Mouse (Mus musculus): Measurements from ENCODE around the gene Cyp17a1. TPM values are rescaled to one million over a fixed set of nuclear protein-coding genes. Genes with fewer than 3 reads are reported as not detected.
A peak's percentile ranks its signal among the peaks of the same experiment; 100 is the strongest.

Cyp17a1 gene
- total and polyA plus RNA-seq, 2 experiments from 2014 or later: not detected

DNA sequence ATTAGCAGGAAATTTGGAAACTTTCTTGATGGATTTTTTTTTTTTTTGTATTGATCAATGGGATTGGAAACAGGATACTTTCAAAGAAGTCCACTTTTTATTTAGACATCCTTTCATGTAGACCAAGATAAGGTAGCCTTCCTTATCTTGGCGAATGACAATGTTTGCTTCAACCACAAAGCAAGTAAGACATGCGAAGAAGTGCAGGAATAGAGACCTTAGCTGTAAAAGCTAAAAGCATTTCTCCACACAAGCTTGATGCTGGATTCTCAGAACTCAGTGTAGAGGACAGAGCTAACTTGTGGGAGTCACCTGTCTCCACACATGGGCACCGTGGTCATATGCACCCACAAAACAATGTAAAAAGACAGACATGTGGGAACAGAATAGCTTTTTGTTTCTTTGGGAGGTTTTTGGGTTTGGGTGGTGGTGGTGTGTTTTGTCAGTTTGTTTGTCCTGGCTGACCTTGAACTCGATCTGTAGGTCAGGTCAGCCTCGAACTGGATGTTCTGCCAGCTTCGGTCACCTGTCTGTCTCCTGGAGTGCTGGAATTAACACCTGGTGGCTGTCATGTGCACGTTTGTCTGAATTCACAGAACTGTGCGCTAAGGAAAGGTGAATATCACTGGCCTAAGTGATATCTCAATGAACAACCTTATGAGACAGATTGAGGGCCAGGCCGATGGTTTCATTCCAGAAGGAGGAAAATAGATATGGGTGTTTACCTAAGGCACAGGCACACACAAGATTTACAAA, 33.7 kb upstream of the Cyp17a1 start:
- H3K4me3 ChIP-seq (ENCODE audit: low read depth, low read length): no peak overlapping the region

DNA sequence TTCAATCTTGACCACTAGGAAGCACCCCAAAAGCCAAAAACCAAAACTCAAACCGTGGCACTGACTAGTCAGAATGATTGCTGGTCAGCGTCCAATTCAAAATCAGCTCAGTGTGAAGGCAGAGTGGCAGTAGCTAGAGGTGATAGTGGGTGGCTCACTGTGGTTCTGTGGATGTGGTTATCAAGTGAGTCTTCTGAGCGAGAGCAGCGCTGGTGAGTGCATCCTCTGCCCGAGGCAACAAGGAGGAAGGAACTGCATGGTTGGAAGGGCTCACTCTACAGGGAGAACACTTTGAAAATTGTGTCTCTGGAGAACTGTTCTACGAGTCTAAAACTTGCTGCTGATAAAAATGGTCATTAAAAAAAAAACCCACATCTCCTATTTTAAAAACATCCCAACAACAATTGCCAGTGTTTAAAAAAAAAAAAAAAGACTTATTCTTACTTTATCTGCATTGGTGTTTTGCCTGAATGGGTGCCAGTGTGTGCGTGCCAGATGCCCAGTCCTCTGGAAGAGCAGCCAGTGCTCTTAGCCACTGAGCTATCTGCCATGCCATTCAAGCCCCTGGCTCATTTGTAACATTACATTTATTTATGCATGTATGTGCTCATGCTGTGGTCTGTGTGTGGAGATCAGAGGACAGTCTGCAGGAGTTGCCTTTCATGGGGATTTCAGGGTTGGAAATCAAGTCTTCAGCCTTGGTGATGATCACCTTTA, 33.0 kb upstream of the Cyp17a1 start:
- no peaks in the 10 kb centered on the region for H3K9me3 ChIP-seq (ENCODE audit: low read length)
- H3K36me3 ChIP-seq (ENCODE audit: insufficient read depth, low read length): no peaks in the 10 kb centered on the region; the same call in 1 of the 2 replicates
- no peak overlapping the region for H3K27ac ChIP-seq (ENCODE audit: low read depth, low read length)
- no peak overlapping the region for H3K4me2 ChIP-seq (ENCODE audit: low read depth, low read length, poor library complexity, severe bottlenecking)
- WGBS: 71% methylated on average over 7 of the region's 7 CpGs
- H3K4me3 ChIP-seq (ENCODE audit: low read depth, low read length): no peak overlapping the region
- DNase-seq (ENCODE audit: low spot score): no peak
- H3K4me1 ChIP-seq (ENCODE audit: insufficient read depth, low read length): no peaks in the 10 kb centered on the region
- no peak overlapping the region for H3K9ac ChIP-seq (replicated peaks; ENCODE audit: low read length, poor library complexity, severe bottlenecking)
- no peaks in the 10 kb centered on the region for H3K27me3 ChIP-seq (ENCODE audit: insufficient read depth, low read length)
- ATAC-seq (ENCODE audit: low FRiP score): no peak
- no peak for TF ChIP-seq CTCF (IDR thresholded peaks at IDR 0.05)

More for the DNA sequence above, 33.7 kb upstream of the Cyp17a1 start:
- Histone ChIP-seq H3K36me3 (ENCODE audit: insufficient read depth, low read length) (no peaks in the 10 kb centered on the region; the same call in 1 of the 2 replicates), H3K27ac (ENCODE audit: low read depth, low read length) (no peak overlapping the region), H3K9ac (replicated peaks; ENCODE audit: low read length, poor library complexity, severe bottlenecking) (no peak overlapping the region), H3K27me3 (ENCODE audit: insufficient read depth, low read length) (no peaks in the 10 kb centered on the region), H3K9me3 (ENCODE audit: low read length) (no peaks in the 10 kb centered on the region), H3K4me1 (ENCODE audit: insufficient read depth, low read length) (no peaks in the 10 kb centered on the region), H3K4me2 (ENCODE audit: low read depth, low read length, poor library complexity, severe bottlenecking) (0 out of 2 replicates have a peak overlapping the region, but pooled peaks have one; percentile 48)
- no peak for ATAC-seq (ENCODE audit: low FRiP score)
- DNase-seq (ENCODE audit: low spot score): no peak
- no peak for TF ChIP-seq CTCF (IDR thresholded peaks at IDR 0.05)
- 77% methylated on average over 9 of the region's 9 CpGs for WGBS

DNA sequence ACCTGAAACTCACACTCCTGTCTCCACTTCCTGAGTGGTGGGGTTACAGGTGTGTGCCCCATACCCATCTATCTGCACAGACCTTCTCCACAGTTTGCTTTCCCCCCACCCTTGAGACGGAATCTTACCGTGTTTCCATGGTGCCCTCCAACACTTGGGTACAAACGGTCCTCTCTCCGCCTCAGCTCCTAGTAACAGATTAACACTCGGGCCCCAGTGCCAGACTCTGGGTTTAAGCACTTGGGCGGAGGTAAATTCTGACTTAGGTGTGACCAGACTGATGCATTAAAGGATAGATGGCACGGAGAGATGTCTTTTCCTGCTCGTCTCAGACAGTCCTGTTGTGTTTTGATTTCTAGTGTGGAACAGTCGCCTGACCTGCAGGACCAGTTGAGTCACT, 28.2 kb upstream of the Cyp17a1 start:
- no peak for ATAC-seq (ENCODE audit: low FRiP score)
- no peak for TF ChIP-seq CTCF (IDR thresholded peaks at IDR 0.05)
- no peak overlapping the region for H3K27ac ChIP-seq (ENCODE audit: low read depth, low read length)
- H3K9ac ChIP-seq (replicated peaks; ENCODE audit: low read length, poor library complexity, severe bottlenecking): no peak overlapping the region
- no peaks in the 10 kb centered on the region for H3K4me1 ChIP-seq (ENCODE audit: insufficient read depth, low read length)
- no peaks in the 10 kb centered on the region for H3K9me3 ChIP-seq (ENCODE audit: low read length)
- WGBS: 91% methylated on average over 9 of the region's 9 CpGs
- peaks cover 4% of the 10 kb centered on the region; the same call in 1 of the 2 replicates for H3K36me3 ChIP-seq (ENCODE audit: insufficient read depth, low read length)
- no peak overlapping the region for H3K4me3 ChIP-seq (ENCODE audit: low read depth, low read length)
- H3K4me2 ChIP-seq (ENCODE audit: low read depth, low read length, poor library complexity, severe bottlenecking): no peak overlapping the region
- DNase-seq (ENCODE audit: low spot score): no peak
- H3K27me3 ChIP-seq (ENCODE audit: insufficient read depth, low read length): no peaks in the 10 kb centered on the region

DNA sequence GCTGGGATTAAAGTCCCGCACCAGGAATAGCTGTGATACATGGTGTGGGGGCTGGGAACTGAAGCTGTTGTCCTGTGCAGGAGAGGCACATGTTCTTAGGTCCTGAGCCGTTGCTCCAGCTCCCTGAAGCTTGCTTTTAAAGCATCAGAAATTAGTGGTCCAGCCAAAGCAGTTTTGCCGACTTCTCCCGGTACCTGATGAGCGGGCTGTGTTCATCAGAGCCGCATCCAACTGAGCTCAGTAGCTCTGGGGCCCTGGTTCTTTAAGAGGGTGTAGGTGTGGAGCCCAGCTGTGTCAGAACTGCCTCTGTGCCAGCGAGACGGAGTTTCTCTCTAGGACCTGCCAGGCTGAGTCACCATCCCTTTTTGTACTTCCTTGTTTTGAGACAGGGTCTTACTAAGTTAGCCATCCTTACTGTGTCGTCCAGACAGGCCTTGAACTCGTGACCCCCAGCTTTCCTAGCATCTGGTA, 26.1 kb upstream of the Cyp17a1 start:
- Histone ChIP-seq H3K9me3 (ENCODE audit: low read length) (no peaks in the 10 kb centered on the region), H3K9ac (replicated peaks; ENCODE audit: low read length, poor library complexity, severe bottlenecking) (no peak overlapping the region), H3K4me1 (ENCODE audit: insufficient read depth, low read length) (no peaks in the 10 kb centered on the region), H3K36me3 (ENCODE audit: insufficient read depth, low read length) (peaks cover 13% of the 10 kb centered on the region; the same call in 1 of the 2 replicates), H3K27ac (ENCODE audit: low read depth, low read length) (no peak overlapping the region), H3K4me3 (ENCODE audit: low read depth, low read length) (no peak overlapping the region), H3K4me2 (ENCODE audit: low read depth, low read length, poor library complexity, severe bottlenecking) (no peak overlapping the region), H3K27me3 (ENCODE audit: insufficient read depth, low read length) (no peaks in the 10 kb centered on the region)
- ATAC-seq (ENCODE audit: low FRiP score): no peak
- WGBS: 79% methylated on average over 10 of the region's 10 CpGs
- no peak for TF ChIP-seq CTCF (IDR thresholded peaks at IDR 0.05)
- DNase-seq (ENCODE audit: low spot score): no peak

DNA sequence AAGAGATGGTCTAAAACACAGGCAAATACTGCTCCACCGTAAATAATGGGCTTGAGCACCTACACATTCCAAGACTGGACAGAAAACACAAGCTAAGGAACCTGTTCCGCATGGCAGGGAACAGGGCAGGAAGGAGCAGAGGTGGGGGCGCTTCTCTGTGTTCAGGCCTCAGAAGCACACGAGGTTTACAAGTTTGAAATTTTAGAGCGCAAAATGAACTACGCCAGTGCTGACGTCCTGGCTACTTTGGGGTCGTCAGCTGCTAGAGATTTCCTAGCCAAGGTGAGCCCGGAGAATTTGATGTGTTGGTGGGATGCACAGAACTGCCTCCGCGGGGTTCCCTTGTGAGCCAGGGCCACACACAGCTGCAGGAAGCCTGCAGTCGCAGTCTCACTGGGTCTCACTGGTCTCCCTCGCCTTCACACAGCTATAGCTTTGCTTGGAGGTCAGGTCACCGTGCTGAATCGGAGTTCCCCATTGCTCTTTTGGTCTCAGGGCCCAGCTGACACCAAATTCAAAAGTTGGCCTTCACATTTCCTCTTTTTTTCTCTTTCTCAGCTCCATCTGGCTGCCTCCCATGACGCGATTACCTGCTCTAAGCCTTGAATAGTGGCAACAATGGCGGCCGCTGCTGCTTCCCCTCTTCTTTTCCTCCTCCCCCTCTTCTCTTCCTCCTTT, 25.0 kb upstream of the Cyp17a1 start:
- WGBS: 47% methylated on average over 19 of the region's 19 CpGs
- DNase-seq (ENCODE audit: low spot score): no peak

More for the DNA sequence above, 25.0 kb upstream of the Cyp17a1 start:
- no peak overlapping the region for H3K27ac ChIP-seq (ENCODE audit: low read depth, low read length)
- ATAC-seq (ENCODE audit: low FRiP score): no peak
- no peaks in the 10 kb centered on the region for H3K4me1 ChIP-seq (ENCODE audit: insufficient read depth, low read length)
- no peaks in the 10 kb centered on the region for H3K27me3 ChIP-seq (ENCODE audit: insufficient read depth, low read length)
- peaks cover 13% of the 10 kb centered on the region; the same call in 1 of the 2 replicates for H3K36me3 ChIP-seq (ENCODE audit: insufficient read depth, low read length)
- TF ChIP-seq CTCF (IDR thresholded peaks at IDR 0.05): no peak
- H3K9ac ChIP-seq (replicated peaks; ENCODE audit: low read length, poor library complexity, severe bottlenecking): no peak overlapping the region
- no peaks in the 10 kb centered on the region for H3K9me3 ChIP-seq (ENCODE audit: low read length)
- no peak overlapping the region for H3K4me2 ChIP-seq (ENCODE audit: low read depth, low read length, poor library complexity, severe bottlenecking)
- H3K4me3 ChIP-seq (ENCODE audit: low read depth, low read length): no peak overlapping the region
